Comparison of ENCODE assay signal across 24 mouse cellular contexts in the genomic region with DNA sequence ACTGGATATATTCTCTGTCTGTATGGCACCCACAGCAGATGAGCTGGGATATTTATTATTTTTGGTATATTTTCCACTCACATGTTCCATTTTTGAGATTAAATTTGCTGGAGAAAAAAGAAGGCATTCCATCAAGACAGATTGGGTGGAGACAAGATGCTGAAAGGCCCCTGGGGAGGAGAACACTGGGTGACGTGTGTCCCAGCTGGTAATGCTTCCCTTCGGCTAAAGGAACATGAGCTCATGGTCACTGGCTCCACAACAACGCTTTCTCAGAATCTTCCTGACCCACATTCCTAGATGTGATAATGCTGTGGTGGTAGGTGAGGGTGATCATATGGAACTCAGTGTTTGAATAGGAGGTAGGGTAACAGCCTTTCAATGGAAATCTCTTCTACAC.
"Had no signal": no experiment of that assay in that cellular context is flagged by ENCODE, and none has a peak within 500 bp of the region (broad histone marks: within the 10 kb centered on the region; RNA-seq: fewer than 3 reads in every experiment).

No protein-coding gene starts in this region.

- H3K27me3 ChIP-seq: kidney, embryonic 15.5 days; limb, embryonic 12.5 days; limb, embryonic 15.5 days; lung, embryonic 15.5 days; neural tube, embryonic 12.5 days; neural tube, embryonic 15.5 days; stomach, embryonic 15.5 days had no signal

- H3K36me3 ChIP-seq: kidney, embryonic 15.5 days; limb, embryonic 12.5 days; limb, embryonic 15.5 days; lung, embryonic 15.5 days; midbrain, embryonic 10.5 days; neural tube, embryonic 12.5 days; neural tube, embryonic 15.5 days; stomach, embryonic 15.5 days had no signal

- H3K4me3 ChIP-seq: kidney, embryonic 15.5 days; left cerebral cortex, adult 2 months; limb, embryonic 12.5 days; limb, embryonic 15.5 days; lung, embryonic 15.5 days; megakaryocyte, embryonic 14.5 days; midbrain, embryonic 10.5 days; neural tube, embryonic 12.5 days; neural tube, embryonic 15.5 days; stomach, embryonic 15.5 days had no signal

- H3K4me2 ChIP-seq: kidney, embryonic 15.5 days; limb, embryonic 12.5 days; limb, embryonic 15.5 days; liver, embryonic 11.5 days; lung, embryonic 15.5 days; neural tube, embryonic 12.5 days; neural tube, embryonic 15.5 days; stomach, embryonic 15.5 days had no signal

- ATAC-seq: liver, postnatal 0 days had no signal

- H3K27ac ChIP-seq: kidney, embryonic 15.5 days; left cerebral cortex, adult 2 months; limb, embryonic 12.5 days; limb, embryonic 15.5 days; liver, embryonic 14.5 days; lung, embryonic 15.5 days; midbrain, embryonic 10.5 days; neural tube, embryonic 12.5 days; neural tube, embryonic 15.5 days; stomach, embryonic 15.5 days had no signal

- H3K4me1 ChIP-seq: limb, embryonic 12.5 days; limb, embryonic 15.5 days; lung, embryonic 15.5 days; neural tube, embryonic 12.5 days; neural tube, embryonic 15.5 days; stomach, embryonic 15.5 days had no signal

- H3K9ac ChIP-seq: kidney, embryonic 15.5 days; limb, embryonic 12.5 days; limb, embryonic 15.5 days; liver, embryonic 14.5 days; liver, postnatal 0 days; lung, embryonic 15.5 days; neural tube, embryonic 12.5 days; neural tube, embryonic 15.5 days; stomach, embryonic 15.5 days had no signal

- H3K9me3 ChIP-seq: kidney, embryonic 15.5 days; limb, embryonic 12.5 days; limb, embryonic 15.5 days; lung, embryonic 15.5 days; megakaryocyte, embryonic 14.5 days; midbrain, embryonic 10.5 days; neural tube, embryonic 12.5 days; stomach, embryonic 15.5 days had no signal

- DNase-seq: kidney, adult 8-10 months; kidney, postnatal 10 days; kidney, postnatal 36 days; layer of hippocampus, postnatal 36 days; left cerebral cortex, postnatal 4 days; liver, postnatal 0 days; midbrain, embryonic 14.5 days; right cerebral cortex, adult 18-20 months; right cerebral cortex, postnatal 14 days; right cerebral cortex, postnatal 4 days; spleen, adult 18-20 months; thymus, postnatal 25 days had no signal
